Mouse (Mus musculus) heart, embryonic 16.5 days (tissue): ENCODE measurements around the gene Vstm4. TPM values are rescaled to one million over a fixed set of nuclear protein-coding genes. Genes with fewer than 3 reads are reported as not detected.

Experiments used
- ATAC-seq: fragments of 200-750 bp; cut with Nextera tagmentation; replicated peaks from 2 replicates; pipeline ENCODE4 v1.8.0; 2017; ENCODE audit warnings: moderate number of reproducible peaks; ENCODE audit not compliant: insufficient read depth, low FRiP score; ENCODE audit errors: extremely low read depth
- H3K27ac ChIP-seq: fragments of 300-500 bp; sonication (generic); 2 replicates; pipeline ENCODE4 v1.5.1; 2014; ENCODE audit warnings: mild to moderate bottlenecking, low read length, control low read depth, moderate library complexity
- H3K27me3 ChIP-seq: fragments of 300-500 bp; sonication (generic); 2 replicates; pipeline ENCODE4 v1.6.1; 2014; ENCODE audit warnings: low read length, mixed read lengths; ENCODE audit not compliant: control insufficient read depth, insufficient read depth
- H3K36me3 ChIP-seq: fragments of 300-500 bp; sonication (generic); 2 replicates; pipeline ENCODE4 v1.6.1; 2014; ENCODE audit not compliant: control insufficient read depth, insufficient read depth
- H3K4me1 ChIP-seq: fragments of 300-500 bp; sonication (generic); 2 replicates; pipeline ENCODE4 v1.6.1; 2014; ENCODE audit warnings: low read length, mixed read lengths; ENCODE audit not compliant: control insufficient read depth, insufficient read depth
- H3K4me2 ChIP-seq: fragments of 300-500 bp; sonication (generic); 2 replicates; pipeline ENCODE4 v1.6.1; 2014; ENCODE audit warnings: low read depth, mild to moderate bottlenecking, control low read depth, low read length
- H3K4me3 ChIP-seq: fragments of 300-500 bp; sonication (generic); 2 replicates; pipeline ENCODE4 v1.5.1; 2014; ENCODE audit warnings: mild to moderate bottlenecking, control low read depth, low read length
- H3K9ac ChIP-seq: fragments of 300-500 bp; sonication (generic); 2 replicates; pipeline ENCODE4 v1.6.1; 2014; ENCODE audit warnings: low read length, control low read depth
- H3K9me3 ChIP-seq: fragments of 300-500 bp; sonication (generic); replicated peaks from 2 replicates; pipeline ENCODE4 v1.6.1; 2016; ENCODE audit warnings: low read length; ENCODE audit not compliant: control insufficient read depth
- WGBS: fragments of 180-500 bp; shearing (Covaris S2); extraction: QIAGEN DNeasy Blood & Tissue Kit; methylation state at CpG from one replicate; pipeline ENCODE4 v1.1.7; 2014; 5-methylcytosine and 5-hydroxymethylcytosine counted together
- polyA plus RNA-seq: library from polyadenylated mRNA; unstranded; fragments of >200 nt; fragmentation: Nextera tagmentation; extraction: Ambion mirVana; gene quantifications from 2 replicates; pipeline ENCODE4 v1.2.1, GENCODE M21; 2015

Vstm4 gene
- polyA plus RNA-seq, 1 experiment from 2014 or later, result 24.1 TPM

DNA sequence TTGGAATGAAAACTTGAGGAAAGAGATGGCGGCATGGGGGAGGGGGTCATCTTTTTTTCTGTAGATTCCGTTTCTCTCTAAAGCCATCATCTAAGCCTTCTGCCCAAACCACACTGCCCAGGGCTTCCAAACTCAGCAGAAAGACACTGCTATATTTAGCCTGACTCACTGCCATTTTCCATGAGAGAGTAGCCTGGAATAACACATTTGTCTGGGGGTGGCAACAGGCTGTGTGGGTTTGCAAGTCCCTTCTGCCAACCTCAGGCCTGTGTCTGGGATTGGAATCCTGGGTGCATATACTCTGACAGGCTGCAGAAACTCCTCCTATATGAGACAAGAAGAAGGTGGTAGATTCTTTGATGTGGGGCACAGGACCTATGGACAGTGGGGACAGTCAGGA is 91.0 kb downstream of the Vstm4 start:
- Histone ChIP-seq H3K4me2 (no peak overlapping the region), H3K36me3 (no peaks in the 10 kb centered on the region), H3K4me1 (peaks cover 17% of the 10 kb centered on the region), H3K27me3 (no peaks in the 10 kb centered on the region), H3K4me3 (no peak overlapping the region), H3K27ac (no peak overlapping the region), H3K9me3 (no peaks in the 10 kb centered on the region), H3K9ac (no peak overlapping the region)
- 68% methylated on average over 2 of the region's 2 CpGs for WGBS
- no peak for ATAC-seq

DNA sequence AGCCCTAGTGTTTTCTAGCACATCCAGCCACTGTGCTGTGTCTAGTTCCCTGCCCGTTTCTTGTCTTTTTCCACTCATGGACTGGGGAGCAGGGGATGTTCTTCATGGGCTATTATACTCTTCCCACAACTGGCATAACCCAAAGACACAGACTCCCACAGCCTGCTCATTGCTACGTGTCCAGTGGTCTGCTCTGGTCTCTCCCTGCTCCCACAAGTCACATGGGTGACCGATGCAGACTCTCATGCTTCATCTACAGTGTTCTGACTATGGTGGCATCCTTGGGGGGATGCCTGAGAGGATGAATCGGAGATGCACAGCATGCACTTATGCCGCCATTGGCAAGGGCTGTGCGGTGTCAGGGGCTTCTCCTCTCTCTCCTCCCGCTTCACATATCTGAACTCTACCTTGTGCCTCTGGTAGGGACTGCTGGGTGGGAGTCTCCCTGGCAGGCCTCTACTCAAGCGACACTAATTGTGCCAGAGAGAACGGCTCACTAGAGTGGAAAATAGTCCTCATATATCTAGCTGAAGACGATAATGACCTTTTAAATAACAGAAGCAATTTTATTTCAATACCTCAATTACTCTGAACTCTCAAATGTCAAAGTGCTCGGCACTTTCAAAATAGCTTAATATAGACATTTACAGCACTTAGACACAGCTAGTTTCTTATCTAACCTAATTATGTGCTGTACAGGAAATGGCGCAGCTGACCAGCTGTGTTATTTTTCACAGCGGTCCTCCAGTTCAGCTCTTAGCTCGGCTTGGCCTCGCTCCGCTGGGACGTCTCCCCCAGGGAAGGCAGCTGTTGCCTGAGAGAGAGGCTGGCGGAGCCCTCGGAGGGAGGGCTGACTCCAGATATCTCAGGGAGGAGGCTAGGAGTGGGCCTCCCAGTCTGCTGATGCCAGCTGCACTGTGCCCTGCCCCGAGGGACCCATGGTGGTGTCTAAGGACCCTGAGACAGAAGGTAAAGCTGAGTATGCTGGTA is 94.1 kb downstream of the Vstm4 start:
- Histone ChIP-seq H3K4me3 (no peak overlapping the region), H3K9me3 (no peaks in the 10 kb centered on the region), H3K36me3 (no peaks in the 10 kb centered on the region), H3K27ac (peak overlapping the region; percentile 80), H3K4me2 (peak overlapping the region; percentile 40), H3K9ac (peak overlapping the region; percentile 28; the same call in 1 of the 2 replicates), H3K4me1 (peaks cover 21% of the 10 kb centered on the region), H3K27me3 (no peaks in the 10 kb centered on the region)
- ATAC-seq, result peak; percentile 77
- 37% methylated on average over 20 of the region's 20 CpGs for WGBS

GRCm38 (mm10) chr14:32956486-32956885 is 99.9 kb downstream of the Vstm4 start:
- no peaks in the 10 kb centered on the region for H3K36me3 ChIP-seq
- H3K9ac ChIP-seq, result no peak overlapping the region
- H3K27ac ChIP-seq, result peak overlapping the region; percentile 89
- ATAC-seq, result peak; percentile 97
- no peaks in the 10 kb centered on the region for H3K27me3 ChIP-seq
- no peak overlapping the region for H3K4me3 ChIP-seq
- peak overlapping the region; percentile 13; the same call in 1 of the 2 replicates for H3K4me2 ChIP-seq
- no peaks in the 10 kb centered on the region for H3K9me3 ChIP-seq
- WGBS, result 23% methylated on average over 8 of the region's 8 CpGs
- H3K4me1 ChIP-seq, result peaks cover 46% of the 10 kb centered on the region

GRCm38 (mm10) chr14:32958671-32959070 is 102.1 kb downstream of the Vstm4 start:
- Histone ChIP-seq H3K27me3 (no peaks in the 10 kb centered on the region), H3K27ac (peak overlapping the region; percentile 70), H3K4me1 (peaks cover 54% of the 10 kb centered on the region), H3K9ac (no peak overlapping the region), H3K4me2 (0 out of 2 replicates have a peak overlapping the region, but pooled peaks have one; percentile 6), H3K4me3 (no peak overlapping the region), H3K9me3 (no peaks in the 10 kb centered on the region), H3K36me3 (no peaks in the 10 kb centered on the region)
- WGBS, result 41% methylated on average over 8 of the region's 8 CpGs
- ATAC-seq, result 0 out of 2 replicates have a peak, but pooled peaks have one; percentile 24

- H3K4me1 ChIP-seq, result peaks cover 51% of the 10 kb centered on the region
- ATAC-seq, result no peak
- H3K36me3 ChIP-seq, result no peaks in the 10 kb centered on the region
- H3K4me2 ChIP-seq, result no peak overlapping the region
- 39% methylated on average over 5 of the region's 5 CpGs for WGBS
- H3K27ac ChIP-seq, result no peak overlapping the region
- no peak overlapping the region for H3K4me3 ChIP-seq
- H3K9ac ChIP-seq, result no peak overlapping the region
- H3K27me3 ChIP-seq, result no peaks in the 10 kb centered on the region
- no peaks in the 10 kb centered on the region for H3K9me3 ChIP-seq
These were observed 103.9 kb downstream of the Vstm4 start for GRCm38 (mm10) chr14:32960481-32960880.

DNA sequence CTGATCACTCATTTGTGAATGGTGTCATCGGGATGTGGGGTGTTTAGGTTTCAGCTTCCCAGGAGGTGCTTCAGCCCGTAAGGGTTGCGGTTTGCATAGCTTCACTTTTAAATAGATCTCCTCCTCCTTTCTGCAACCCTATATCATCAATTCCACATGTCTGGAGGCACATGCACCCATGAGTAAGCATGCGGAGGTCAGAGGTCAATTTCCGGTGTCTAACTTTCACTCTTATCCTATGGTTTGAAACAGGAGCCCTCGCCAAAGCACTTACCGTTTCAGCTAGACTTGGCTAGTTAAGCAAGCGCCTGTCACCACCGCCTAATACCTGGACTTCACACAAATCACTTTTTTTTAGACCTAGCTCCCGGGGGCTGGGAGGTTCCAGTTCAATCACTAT is 108.2 kb downstream of the Vstm4 start:
- WGBS, result 82% methylated on average over 10 of the region's 10 CpGs
- H3K4me1 ChIP-seq, result peaks cover 12% of the 10 kb centered on the region
- no peak overlapping the region for H3K4me3 ChIP-seq
- H3K27ac ChIP-seq, result no peak overlapping the region
- no peak overlapping the region for H3K9ac ChIP-seq
- no peak overlapping the region for H3K4me2 ChIP-seq
- H3K27me3 ChIP-seq, result no peaks in the 10 kb centered on the region
- no peak for ATAC-seq
- no peaks in the 10 kb centered on the region for H3K9me3 ChIP-seq
- no peaks in the 10 kb centered on the region for H3K36me3 ChIP-seq

GRCm38 (mm10) chr14:32970700-32971099 is 114.1 kb downstream of the Vstm4 start:
- 75% methylated on average over 9 of the region's 9 CpGs for WGBS
- ATAC-seq, result no peak; the same call in 1 of the 2 replicates
- Histone ChIP-seq H3K4me1 (no peaks in the 10 kb centered on the region), H3K4me2 (no peak overlapping the region), H3K9me3 (no peaks in the 10 kb centered on the region), H3K27ac (no peak overlapping the region), H3K36me3 (no peaks in the 10 kb centered on the region), H3K9ac (no peak overlapping the region), H3K4me3 (no peak overlapping the region), H3K27me3 (no peaks in the 10 kb centered on the region)

DNA sequence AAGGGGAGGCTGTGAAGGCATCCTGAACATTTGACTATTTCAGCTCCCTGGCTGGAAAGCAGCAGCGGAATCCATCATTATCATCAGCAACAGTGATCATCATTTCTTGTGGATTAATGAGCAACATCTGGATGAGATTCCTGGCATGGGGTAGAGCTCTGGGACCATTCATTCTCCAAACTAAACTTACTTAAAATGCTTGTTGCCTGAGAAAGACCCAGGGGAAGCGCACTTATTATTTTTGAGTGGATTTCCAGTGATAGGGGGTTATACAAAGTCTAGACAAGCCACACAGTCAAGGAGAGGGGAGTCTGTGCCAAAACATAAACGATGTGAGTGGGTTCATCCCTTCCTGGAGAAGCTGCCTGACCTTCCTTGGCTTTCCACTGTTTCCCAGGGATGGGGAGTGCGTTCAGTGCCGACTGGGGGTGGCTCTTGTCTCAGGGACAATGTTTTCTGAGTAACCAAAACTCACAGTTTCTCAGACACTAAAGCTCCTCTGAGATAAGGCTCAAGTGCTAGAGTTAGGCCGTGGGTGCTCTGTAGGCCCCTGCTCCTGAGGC is 127.7 kb downstream of the Vstm4 start:
- Histone ChIP-seq H3K27ac (no peak overlapping the region), H3K9ac (no peak overlapping the region), H3K4me2 (no peak overlapping the region), H3K36me3 (no peaks in the 10 kb centered on the region), H3K9me3 (no peaks in the 10 kb centered on the region), H3K27me3 (no peaks in the 10 kb centered on the region), H3K4me3 (no peak overlapping the region), H3K4me1 (peaks cover 4% of the 10 kb centered on the region; the same call in 1 of the 2 replicates)
- ATAC-seq, result peak; percentile 37; the same call in 1 of the 2 replicates
- 49% methylated on average over 6 of the region's 6 CpGs for WGBS

GRCm38 (mm10) chr14:32986659-32987058 is 130.1 kb downstream of the Vstm4 start:
- WGBS, result 81% methylated on average over 4 of the region's 4 CpGs

More at GRCm38 (mm10) chr14:32986659-32987058, 130.1 kb downstream of the Vstm4 start:
- Histone ChIP-seq H3K27me3 (no peaks in the 10 kb centered on the region), H3K9me3 (no peaks in the 10 kb centered on the region), H3K27ac (no peak overlapping the region), H3K4me3 (no peak overlapping the region), H3K9ac (no peak overlapping the region), H3K4me2 (no peak overlapping the region), H3K36me3 (no peaks in the 10 kb centered on the region), H3K4me1 (peaks cover 4% of the 10 kb centered on the region; the same call in 1 of the 2 replicates)
- ATAC-seq, result no peak
